Mouse (Mus musculus) spleen, adult 18-20 months (tissue): ENCODE data around the gene Klf8.
"Not testable (repeated sequence)": the region's sequence is repeated elsewhere in the genome, so short reads cannot be mapped to it uniquely, and the experiment has no call there.

Source experiments
- DNase-seq, 2 experiments: peaks; one replicate each; pipeline ENCODE4 v3.0.0; 2022; ENCODE audit warnings: mixed read lengths in 2 of 2

Gene Klf8

GRCm38 (mm10) chrX:153237304-153237919 is at the start of gene Klf8:
Klf8 (plus strand) TSS chrX:153237466.
- no peak for DNase-seq

- not testable (repeated sequence) for DNase-seq
Observed at GRCm38 (mm10) chrX:153199185-153199584, 38.1 kb upstream of the Klf8 start.

- no peak for DNase-seq
Observed at GRCm38 (mm10) chrX:153211101-153211500, 26.2 kb upstream of the Klf8 start.

GRCm38 (mm10) chrX:153231240-153231639 is 6.0 kb upstream of the Klf8 start:
- DNase-seq, result no peak

GRCm38 (mm10) chrX:153233255-153233654 is 4.0 kb upstream of the Klf8 start:
- DNase-seq, result no peak

GRCm38 (mm10) chrX:153237920-153238504 is 746 bp downstream of the Klf8 start:
- DNase-seq, result peak; percentile 3 to 7

DNA sequence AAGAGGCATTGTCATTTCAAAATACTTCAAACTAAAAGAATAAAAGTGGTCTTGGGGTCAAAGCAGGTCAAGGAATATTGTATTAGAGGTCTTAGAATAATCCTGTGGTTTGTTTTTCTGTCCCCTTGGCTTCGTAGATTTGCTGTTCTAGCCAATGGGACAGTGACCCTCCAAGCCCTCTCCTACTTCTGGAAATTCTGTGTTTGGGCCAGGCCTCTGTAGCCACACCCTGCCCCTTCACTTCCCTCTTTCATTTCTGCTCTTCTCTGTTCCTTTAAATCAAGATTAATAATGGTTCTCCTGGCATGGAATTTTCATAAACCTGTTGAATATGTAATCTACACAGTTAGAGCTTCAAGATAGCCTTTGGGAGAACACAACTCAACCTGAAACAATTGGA is 17.0 kb downstream of the Klf8 start:
- DNase-seq, result no peak

GRCm38 (mm10) chrX:153255504-153255903 is 18.2 kb downstream of the Klf8 start:
- no peak for DNase-seq

GRCm38 (mm10) chrX:153282185-153282584 is 44.9 kb downstream of the Klf8 start:
- no peak for DNase-seq

GRCm38 (mm10) chrX:153311356-153311755 is 74.1 kb downstream of the Klf8 start:
- no peak for DNase-seq

GRCm38 (mm10) chrX:153323105-153323504 is 85.8 kb downstream of the Klf8 start:
- DNase-seq, result no peak

DNA sequence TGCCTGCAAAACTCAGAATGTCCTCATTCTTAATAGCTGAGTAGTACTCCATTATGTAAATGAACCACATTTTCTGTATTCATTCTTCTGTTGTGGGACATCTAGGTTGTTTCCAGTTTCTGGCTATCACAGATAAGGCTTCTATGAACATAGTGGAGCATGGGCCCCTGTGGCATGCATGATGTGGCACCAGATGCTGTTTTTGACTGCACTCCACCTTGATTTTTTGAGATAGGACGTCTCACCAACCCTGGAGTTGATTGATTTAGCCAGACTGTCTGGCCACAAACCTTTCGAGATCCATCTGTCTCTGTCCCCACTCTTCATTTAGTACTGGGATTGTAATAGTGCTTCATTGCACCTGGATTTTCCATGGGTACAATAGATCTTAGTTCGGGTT is 96.9 kb downstream of the Klf8 start:
- DNase-seq, result not testable (repeated sequence)

- DNase-seq, result peak; percentile 44 to 47
Observed at GRCm38 (mm10) chrX:153359331-153360215, 122.3 kb downstream of the Klf8 start.

GRCm38 (mm10) chrX:153360216-153360590 is 122.9 kb downstream of the Klf8 start:
- peak in 1 of 2 experiments; percentile 5 for DNase-seq

- no peak for DNase-seq
Observed at GRCm38 (mm10) chrX:153360666-153361269, 123.5 kb downstream of the Klf8 start.

DNA sequence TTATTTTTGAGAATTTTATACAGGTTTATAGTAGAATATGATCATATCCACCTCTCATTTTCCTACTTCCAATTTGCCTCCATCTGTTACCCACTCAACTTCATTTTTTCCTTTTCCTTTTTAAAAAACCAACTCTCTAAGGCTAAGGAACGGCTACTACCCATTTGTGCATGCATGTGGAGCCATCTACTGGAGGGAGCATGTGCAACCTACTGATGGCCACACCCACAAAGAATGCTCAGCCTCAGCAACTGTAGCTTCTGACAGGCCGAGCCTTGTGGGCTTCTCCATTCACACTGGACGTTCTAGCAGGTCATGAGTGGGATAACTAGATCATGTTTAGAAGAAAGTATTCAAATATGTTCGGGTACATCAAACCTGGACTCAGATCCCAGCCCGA is 129.5 kb downstream of the Klf8 start:
- DNase-seq, result peak; percentile 6 to 26

DNA sequence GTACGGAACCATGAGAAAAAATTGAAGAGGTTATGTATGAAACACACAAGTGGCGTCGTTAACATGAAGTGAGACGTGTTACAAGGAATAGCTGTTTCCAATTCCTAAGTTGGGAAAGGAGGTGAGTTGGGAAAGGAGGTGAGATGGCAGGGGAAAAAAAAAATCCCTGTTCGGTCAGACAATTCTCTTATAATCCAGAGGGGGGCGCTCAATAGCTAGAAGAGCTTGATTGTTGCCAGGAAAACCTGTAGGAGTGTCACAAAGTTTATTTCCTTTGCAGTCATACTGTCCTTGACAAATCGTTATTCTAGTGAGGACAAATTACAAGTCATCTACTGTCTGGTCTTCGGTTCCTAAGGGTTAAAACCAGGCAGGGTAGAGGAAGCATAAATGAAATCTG is 132.5 kb downstream of the Klf8 start:
- no peak for DNase-seq

DNA sequence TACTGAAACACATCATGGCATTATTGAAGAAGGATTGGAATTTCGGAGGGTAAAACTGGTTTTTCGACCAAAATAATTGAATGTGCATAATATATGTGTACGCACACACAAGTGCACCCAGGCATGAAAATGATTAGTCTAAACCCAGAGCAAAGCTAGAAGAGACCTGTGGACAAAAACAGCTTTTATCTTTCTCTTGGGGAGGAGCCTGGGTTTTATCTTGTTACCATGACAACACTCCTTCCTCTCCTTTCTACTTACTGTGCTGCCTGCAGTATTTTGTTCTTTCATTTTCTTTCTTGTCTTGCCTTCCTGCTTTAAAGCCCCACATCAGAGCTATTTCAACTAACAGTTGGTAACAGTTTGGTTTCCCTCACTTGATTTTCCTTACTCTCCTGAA is 137.8 kb downstream of the Klf8 start:
- no peak for DNase-seq

DNA sequence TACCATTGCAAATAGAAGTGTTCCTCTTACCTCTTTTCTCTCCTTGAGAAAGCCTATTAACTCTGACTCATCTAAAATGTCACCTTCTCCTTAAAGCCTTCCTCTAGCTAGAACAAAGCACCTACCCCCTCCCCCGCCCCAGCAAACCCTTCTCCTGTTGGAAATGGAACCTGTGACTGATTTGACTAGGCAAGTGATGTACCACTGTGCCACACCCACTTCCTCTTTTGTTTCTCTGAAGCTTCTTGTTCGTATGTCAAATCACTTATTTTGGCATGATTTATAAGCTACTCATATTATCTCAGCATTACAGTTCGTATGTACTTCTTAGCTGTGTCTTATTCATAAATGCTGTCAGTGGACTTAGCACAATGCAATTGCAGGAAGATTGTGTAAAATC is 144.5 kb downstream of the Klf8 start:
- DNase-seq, result no peak

DNA sequence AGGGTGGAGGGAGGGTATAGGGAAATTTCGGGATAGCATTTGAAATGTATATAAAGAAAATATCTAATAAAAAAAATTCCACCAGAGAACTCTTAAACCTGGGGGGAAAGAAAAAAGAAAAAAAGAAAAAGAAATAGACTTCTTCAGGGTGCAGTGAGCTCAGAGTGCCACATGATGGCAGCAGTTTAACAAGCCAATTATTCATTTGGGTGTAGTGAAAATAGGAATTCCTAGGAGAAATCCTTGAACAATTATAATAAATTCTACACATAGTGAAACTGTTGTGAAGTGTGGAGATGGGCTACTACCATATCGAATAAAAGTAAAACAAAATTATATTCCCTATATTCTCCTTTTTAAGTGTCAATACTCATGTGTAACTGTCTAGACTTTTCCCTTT is 152.0 kb downstream of the Klf8 start:
- DNase-seq, result no peak

- DNase-seq, result no peak
Observed at GRCm38 (mm10) chrX:153417067-153417466, 179.8 kb downstream of the Klf8 start.

DNA sequence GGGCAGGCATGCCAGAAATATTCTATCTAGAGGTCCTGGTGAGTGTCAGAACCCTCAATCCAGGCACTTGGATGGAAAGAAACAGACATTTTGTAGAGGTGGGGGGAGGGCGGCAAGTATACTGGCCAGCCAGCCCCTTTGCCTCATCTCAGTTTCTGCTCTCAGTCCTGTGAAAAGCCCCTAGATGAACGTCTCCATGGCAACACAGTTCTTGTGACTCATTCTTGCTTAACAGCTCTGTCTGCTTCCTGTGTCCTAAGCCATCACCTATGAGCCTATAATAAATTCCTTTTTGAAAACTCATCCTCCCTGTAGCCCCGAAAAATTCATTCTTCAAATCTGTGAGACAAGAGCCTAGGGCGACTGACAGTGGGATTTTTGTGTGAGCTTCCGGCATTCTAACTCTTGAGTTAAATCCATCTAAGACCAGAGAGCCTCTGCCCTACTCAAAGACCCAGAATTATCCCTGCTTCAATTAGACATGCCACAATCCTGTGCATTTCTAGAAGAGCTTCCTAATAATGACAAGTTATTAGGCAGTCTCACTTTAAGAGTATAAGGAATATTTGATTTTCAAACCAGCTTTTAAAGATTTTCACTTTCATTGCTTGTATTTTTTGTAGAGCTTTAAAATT is 196.5 kb downstream of the Klf8 start:
- no peak for DNase-seq

DNA sequence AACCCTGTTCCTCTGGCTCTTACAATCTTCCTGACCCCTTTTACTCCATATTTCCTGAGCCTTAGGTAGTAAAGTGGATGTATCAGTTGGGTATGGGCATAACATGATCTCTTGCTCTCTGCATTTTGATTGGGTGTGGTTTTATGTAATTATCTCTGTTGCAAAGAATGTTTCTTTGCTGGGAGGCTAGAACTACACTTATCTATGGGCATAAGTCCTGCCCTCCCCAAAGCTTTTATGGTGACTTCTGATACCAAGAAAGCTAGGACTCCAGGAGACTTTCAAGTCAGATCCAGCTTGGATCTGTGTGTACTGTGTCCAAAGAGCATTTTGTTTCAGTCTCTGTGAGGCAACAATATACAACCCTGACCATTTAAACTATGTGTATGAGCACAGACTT is 202.3 kb downstream of the Klf8 start:
- no peak for DNase-seq
